Mouse (Mus musculus) cerebellum, adult 2 months (tissue): ENCODE results near the gene Rft1.

Experiments
- CTCF ChIP-seq: fragments of 200-500 bp; IDR thresholded peaks from 2 replicates; pipeline ENCODE4 v1.5.1; 2011; ENCODE audit warnings: low read depth, mild to moderate bottlenecking, control low read depth, low read length, moderate library complexity, borderline replicate concordance; ENCODE audit not compliant: insufficient read depth
- POLR2A ChIP-seq: fragments of 200-500 bp; IDR thresholded peaks from 2 replicates; pipeline ENCODE4 v1.6.1; 2011; ENCODE audit warnings: low read length, control low read depth, borderline replicate concordance; ENCODE audit not compliant: insufficient read depth

DNA sequence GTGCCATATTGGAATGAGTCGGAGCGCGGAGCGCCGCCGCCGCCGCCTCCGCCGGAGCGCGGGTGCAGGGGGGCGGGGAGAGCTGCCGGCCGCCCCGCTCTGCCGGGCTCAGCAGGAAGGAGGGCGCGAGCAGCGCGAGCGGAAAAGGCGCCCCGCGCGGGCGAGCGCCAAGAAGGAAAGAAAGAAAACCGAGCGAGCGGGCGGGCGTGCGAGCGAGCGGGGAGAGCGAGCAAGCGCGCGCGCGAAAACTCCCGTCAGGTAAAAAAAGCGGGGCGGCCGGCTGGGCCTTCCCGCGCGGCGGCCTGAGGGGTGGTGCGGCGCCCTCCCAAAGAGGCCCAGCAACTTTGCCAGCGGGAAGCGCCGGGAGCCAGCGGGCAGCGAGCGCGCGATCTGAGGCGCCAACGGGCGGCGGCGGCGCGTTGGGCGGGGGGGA is 61.5 kb downstream of the Rft1 start:
- TF ChIP-seq POLR2A, result 0 out of 2 replicates have a peak, but pooled peaks have one; percentile 34
- TF ChIP-seq CTCF, result no peak
